Mouse (Mus musculus) liver, adult 10 weeks (tissue): ENCODE measurements around the gene Dyx1c1. TPM values are rescaled to one million over a fixed set of nuclear protein-coding genes. Genes with fewer than 3 reads are reported as not detected.

Source experiments
- polyA plus RNA-seq: library from polyadenylated mRNA; stranded (reverse); fragments of 350-450 nt; fragmentation: Illumina TruSeq; extraction: RNeasy Lipid Tissue Mini Kit (QIAGEN cat#74804); gene quantifications from one replicate; pipeline ENCODE4 v1.2.3, GENCODE M21; 2014; ENCODE audit warnings: low read depth, low replicate concordance

Gene Dyx1c1
- not detected for polyA plus RNA-seq

DNA sequence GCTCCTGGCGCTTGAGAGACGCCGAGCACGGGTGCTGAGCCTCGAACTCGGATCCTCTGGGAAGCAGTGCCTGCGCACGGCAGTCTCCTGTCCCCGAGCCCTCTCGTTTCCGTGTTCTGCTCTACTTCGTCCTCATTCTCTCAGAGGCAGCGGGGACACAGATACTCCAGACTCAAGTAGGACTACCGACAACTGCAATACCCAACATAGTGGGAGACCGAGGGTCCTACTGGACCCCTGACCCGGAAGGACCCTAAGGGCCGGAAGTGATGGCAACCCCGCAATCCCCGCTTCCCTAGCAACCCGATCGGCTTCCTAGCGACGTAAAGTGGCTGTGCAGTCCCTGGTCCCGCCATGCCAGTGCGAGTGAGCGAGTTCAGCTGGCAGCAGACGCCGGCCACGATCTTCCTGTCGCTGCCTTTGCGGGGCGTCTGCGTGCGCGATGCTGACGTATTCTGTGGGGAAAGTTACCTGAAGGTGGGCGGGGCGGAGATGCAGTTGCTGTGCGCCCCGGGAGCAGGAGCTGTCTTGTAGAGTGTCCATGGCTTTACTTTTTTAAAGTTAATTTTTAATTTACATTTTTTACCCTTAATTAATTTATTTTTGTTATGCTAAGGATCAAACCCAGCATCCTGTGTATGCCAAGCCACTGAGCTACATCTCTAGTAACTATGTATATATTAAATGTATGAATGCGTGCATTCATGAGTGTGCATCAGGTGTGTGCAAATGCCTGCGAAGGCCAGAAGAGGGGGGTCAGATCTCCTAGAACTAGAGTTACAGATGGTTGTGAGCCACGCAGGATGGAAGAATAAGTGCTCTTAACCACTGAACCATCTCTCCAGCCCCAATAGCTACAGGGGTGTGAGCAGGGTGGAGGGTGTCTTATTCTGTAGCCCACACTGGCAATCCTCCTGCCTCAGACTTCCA is at the start of gene Dyx1c1, which contains the start of gene Gm44503:
Gene Dyx1c1 (plus strand): TSS at position 265 of the 930 bp plus-strand sequence.
Gene Gm44503 (plus strand): TSS at position 332 of the 930 bp plus-strand sequence.

DNA sequence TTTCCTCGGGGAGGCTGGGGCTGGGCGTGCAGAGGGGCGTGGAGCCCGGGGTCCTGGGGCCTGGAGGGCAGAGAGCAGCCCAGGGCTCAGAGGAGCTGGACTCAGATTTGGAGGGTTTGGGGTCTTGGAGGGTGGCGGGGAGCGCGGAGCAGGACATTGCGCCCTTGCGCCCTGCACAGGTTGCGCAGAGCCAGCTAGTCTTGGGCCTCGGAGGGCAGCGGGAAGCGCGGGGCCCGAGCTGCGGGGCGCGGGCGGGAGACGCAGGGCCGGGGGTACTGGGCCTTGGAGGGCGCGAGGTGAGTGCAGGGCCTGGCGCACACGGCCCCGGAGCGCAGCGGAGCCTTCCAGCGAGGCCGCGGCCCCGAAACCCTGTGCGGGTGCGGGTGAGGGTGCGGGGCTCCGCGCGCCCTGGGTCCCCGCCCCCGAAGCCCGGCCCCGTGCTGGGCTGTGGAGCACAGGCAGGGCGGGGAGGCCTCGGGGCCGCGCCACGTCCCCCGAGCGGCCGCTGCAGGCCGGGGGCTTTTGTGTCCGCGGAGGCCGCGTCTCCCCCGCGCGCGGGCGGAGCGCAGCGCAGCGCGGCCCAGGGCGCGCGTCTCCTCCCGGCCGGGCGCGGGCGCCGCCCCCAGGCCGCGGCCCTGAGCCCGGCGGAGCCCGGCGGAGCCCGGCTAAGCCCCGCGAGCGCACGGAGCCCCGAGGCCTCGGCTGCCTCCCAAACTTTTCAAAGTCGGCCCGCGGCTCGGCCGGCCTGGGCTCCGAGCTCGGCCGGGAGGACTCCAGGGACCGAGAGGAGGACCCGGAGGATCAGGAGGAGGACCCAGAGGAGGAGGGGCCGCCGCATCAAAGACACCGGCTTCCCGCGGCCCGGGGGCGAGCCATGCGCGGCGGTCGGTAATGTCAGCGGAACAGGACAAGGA is 33.3 kb upstream of the Dyx1c1 start, which contains the start of gene Pygo1:
Gene Pygo1 (plus strand): TSS at position 625 of the 914 bp plus-strand sequence.

DNA sequence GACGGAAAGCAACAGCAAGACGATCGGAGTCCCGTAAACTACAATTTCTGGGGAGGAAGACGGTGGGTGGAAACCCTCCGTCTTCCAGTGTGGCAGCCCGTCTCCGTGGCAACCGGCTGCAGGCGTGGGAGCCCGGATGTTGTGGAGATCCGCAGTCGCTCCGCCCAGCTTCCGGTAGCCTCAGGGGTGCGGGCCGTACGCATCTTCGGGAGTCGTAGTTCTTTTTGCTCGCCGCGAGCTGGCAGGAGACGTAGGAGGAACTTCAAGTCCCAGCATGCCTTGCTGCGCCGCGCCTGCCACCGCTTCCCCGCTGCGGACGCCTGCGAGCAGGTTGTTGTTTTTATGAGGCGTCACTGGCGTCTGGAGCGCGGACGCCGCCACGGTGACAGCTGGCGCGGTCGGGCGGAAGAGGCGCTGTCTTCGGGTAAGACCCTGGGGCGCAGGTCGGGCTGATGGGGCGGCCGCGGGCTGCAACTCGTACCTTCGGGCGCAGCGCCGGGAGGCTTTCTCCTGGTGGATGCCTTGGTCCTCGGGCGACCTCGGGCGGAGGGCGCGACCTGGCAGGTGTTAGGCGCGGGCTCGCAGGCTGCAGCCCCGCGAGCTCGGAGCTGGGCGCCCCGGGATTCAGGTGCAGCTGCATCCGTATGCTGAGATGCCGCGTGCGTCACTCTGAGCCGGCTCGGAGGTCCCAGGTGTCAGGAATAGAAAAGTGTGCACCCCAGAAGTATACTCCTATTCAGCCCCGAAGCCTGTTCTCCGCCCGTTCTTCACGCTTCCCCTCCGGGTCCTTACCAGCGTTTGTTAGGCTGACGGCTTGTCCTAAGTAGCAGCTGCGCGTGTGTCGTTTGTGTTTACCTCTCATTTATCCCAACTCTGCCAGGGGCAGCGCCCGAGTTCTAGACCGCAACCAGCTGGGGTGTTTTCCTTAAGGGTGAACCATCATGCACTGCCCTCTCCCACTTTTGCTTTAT is 26.9 kb downstream of the Dyx1c1 start, which contains the start of the genes Ccpg1os and Ccpg1:
Gene Ccpg1os (minus strand): TSS at position 133 of the 971 bp plus-strand sequence.
Gene Ccpg1 (plus strand): TSS at position 180 of the 971 bp plus-strand sequence.

Other genes with a start within 250 kb of the Dyx1c1 start
- not detected for gene Prtg, start 151.9 kb upstream of the Dyx1c1 start, polyA plus RNA-seq
- 0.45 TPM for gene Pygo1, start 33.1 kb upstream of the Dyx1c1 start, polyA plus RNA-seq
- gene Gm44503, start 67 bp downstream of the Dyx1c1 start, polyA plus RNA-seq: 0.34 TPM
- 12.3 TPM for gene Ccpg1os, start 26.6 kb downstream of the Dyx1c1 start, polyA plus RNA-seq
- 66.6 TPM for gene Ccpg1, start 26.6 kb downstream of the Dyx1c1 start, polyA plus RNA-seq
- 5.9 TPM for gene Pigb, start 81.6 kb downstream of the Dyx1c1 start, polyA plus RNA-seq
- gene Rab27a, start 86.1 kb downstream of the Dyx1c1 start, polyA plus RNA-seq: 2.5 TPM
- gene Khdc3, start 143.1 kb downstream of the Dyx1c1 start, polyA plus RNA-seq: not detected
- gene Gm20509, start 143.7 kb downstream of the Dyx1c1 start, polyA plus RNA-seq: not detected
- gene Rsl24d1, start 154.6 kb downstream of the Dyx1c1 start, polyA plus RNA-seq: 27.3 TPM